Mouse (Mus musculus) heart, adult 2 months (tissue): ENCODE data around the gene Prox1.

Experiments used
- CTCF ChIP-seq: fragments of 200-600 bp; IDR thresholded peaks from 2 replicates; pipeline ENCODE4 v1.8.1; 2022; ENCODE audit warnings: antibody characterized with exemption, mild to moderate bottlenecking, moderate library complexity
- EP300 ChIP-seq: fragments of 200-500 bp; IDR thresholded peaks from 2 replicates; pipeline ENCODE4 v1.6.1; 2011; ENCODE audit warnings: low read depth, low read length, control low read depth; ENCODE audit not compliant: insufficient read depth
- POLR2A ChIP-seq: fragments of 200-500 bp; IDR thresholded peaks from 2 replicates; pipeline ENCODE4 v1.6.1; 2011; ENCODE audit warnings: mild to moderate bottlenecking, low read depth, low read length, control low read depth; ENCODE audit not compliant: insufficient read depth

DNA sequence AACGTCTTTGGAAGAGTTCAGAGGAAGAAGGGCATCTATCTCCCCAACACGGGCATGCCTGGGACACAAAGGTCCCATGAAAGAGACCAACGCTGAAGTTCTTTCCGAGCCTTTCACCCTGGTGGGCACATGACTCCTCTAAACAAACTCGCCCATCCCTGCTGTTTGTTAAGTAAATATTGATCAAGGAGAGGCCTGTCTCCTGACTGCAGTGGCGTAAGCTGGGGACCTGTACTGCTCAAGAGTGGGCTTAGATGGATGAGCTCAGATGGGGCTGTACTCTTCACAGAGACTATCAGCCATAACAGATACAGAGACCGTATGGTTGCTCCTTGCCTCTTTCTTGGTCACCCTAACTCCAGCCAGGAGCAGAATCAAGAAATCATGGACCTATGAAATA, 41.0 kb downstream of the Prox1 start:
- no peak for TF ChIP-seq CTCF
- no peak for TF ChIP-seq POLR2A
- no peak for TF ChIP-seq EP300
